In the genomic region with DNA sequence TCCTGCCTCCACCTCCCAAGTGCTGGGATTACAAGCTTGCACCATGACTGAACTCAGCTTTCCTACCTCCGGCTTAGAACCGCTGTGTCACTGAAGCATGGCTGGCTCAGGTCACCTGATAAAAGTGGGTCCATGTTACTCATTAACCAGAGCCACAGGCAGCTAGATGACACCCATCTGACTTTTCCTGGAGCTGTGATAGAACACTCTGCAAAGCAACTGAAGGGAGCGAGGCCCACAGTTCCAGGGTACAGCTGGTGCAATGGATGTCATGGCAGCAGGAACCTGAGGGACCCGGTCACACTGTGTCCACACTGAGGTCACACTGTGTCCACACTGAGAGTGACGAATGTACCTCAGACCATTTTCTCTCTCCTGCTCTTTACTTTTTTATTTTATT, we compare ENCODE assay signal across 19 mouse cellular contexts. TPM values are rescaled to one million over a fixed set of nuclear protein-coding genes. Genes with fewer than 3 reads are reported as not detected.
DNase-seq lines count a peak whose midpoint lies in the region; ATAC-seq and TF ChIP-seq lines count a peak whose summit lies in the region.
"Had no signal": no experiment of that assay in that cellular context is flagged by ENCODE, and none has a peak within 500 bp of the region (broad histone marks: within the 10 kb centered on the region; RNA-seq: fewer than 3 reads in every experiment).

No protein-coding gene starts in this region.

- no peaks in the 10 kb centered on the region for H3K36me3 ChIP-seq in intestine, embryonic 16.5 days (ENCODE audit: control insufficient read depth, insufficient read depth, low read length)
- H3K36me3 ChIP-seq in kidney, embryonic 15.5 days, result no peaks in the 10 kb centered on the region
- no peaks in the 10 kb centered on the region for H3K36me3 ChIP-seq in liver, embryonic 12.5 days
- peaks cover 2% of the 10 kb centered on the region; the same call in 1 of the 2 replicates for H3K36me3 ChIP-seq in small intestine, adult 2 months (ENCODE audit: control insufficient read depth, insufficient read depth, low read length)
- no peaks in the 10 kb centered on the region for H3K36me3 ChIP-seq in forebrain, postnatal 0 days (ENCODE audit: insufficient read depth)
- no peaks in the 10 kb centered on the region for H3K36me3 ChIP-seq in midbrain, embryonic 14.5 days (ENCODE audit: control insufficient read depth, insufficient read depth, low read length)
- H3K36me3 ChIP-seq: midbrain, embryonic 10.5 days had no signal

- intact Hi-C loops in gastrocnemius, postnatal 36 days (cut with DNase I), result no loop called here

- 54% methylated on average over 5 of the region's 5 CpGs for WGBS in intestine, embryonic 16.5 days
- 71% methylated on average over 5 of the region's 5 CpGs for WGBS in kidney, embryonic 15.5 days
- WGBS in liver, embryonic 12.5 days (ENCODE audit: insufficient replicate concordance), result 65% methylated on average over 5 of the region's 5 CpGs
- WGBS in small intestine, adult 2 months, result 33% methylated on average over 5 of the region's 5 CpGs
- 89% methylated on average over 5 of the region's 5 CpGs for WGBS in forebrain, postnatal 0 days
- 91% methylated on average over 5 of the region's 5 CpGs for WGBS in midbrain, embryonic 14.5 days

- no peak overlapping the region for H3K4me2 ChIP-seq in intestine, embryonic 16.5 days (ENCODE audit: low read depth, low read length)
- H3K4me2 ChIP-seq in kidney, embryonic 15.5 days, result no peak overlapping the region
- no peak overlapping the region for H3K4me2 ChIP-seq in liver, embryonic 12.5 days
- H3K4me2 ChIP-seq in forebrain, postnatal 0 days (ENCODE audit: low read depth), result no peak overlapping the region
- H3K4me2 ChIP-seq in midbrain, embryonic 14.5 days (ENCODE audit: low read length), result no peak overlapping the region
- H3K4me2 ChIP-seq: forebrain, embryonic 13.5 days; heart, embryonic 11.5 days had no signal

- TF ChIP-seq CTCF in small intestine, adult 2 months (IDR thresholded peaks at IDR 0.05; ENCODE audit: extremely low read depth, insufficient read length, insufficient replicate concordance, low read depth, low read length), result no peak
- TF ChIP-seq CTCF in forebrain, postnatal 0 days (IDR thresholded peaks at IDR 0.05; ENCODE audit: low read depth), result no peak

- no peak overlapping the region for H3K9ac ChIP-seq in intestine, embryonic 16.5 days (ENCODE audit: low read depth, low read length)
- H3K9ac ChIP-seq in kidney, embryonic 15.5 days, result no peak overlapping the region
- H3K9ac ChIP-seq in liver, embryonic 12.5 days, result no peak overlapping the region
- no peak overlapping the region for H3K9ac ChIP-seq in forebrain, postnatal 0 days
- no peak overlapping the region for H3K9ac ChIP-seq in midbrain, embryonic 14.5 days (replicated peaks; ENCODE audit: low read length)
- H3K9ac ChIP-seq: forebrain, embryonic 13.5 days had no signal

- H3K27ac ChIP-seq in intestine, embryonic 16.5 days (ENCODE audit: low read length), result peak overlapping the region; percentile 33; the same call in 1 of the 2 replicates
- no peak overlapping the region for H3K27ac ChIP-seq in kidney, embryonic 15.5 days
- peak overlapping the region; percentile 68; the same call in 1 of the 2 replicates for H3K27ac ChIP-seq in liver, embryonic 12.5 days
- peak overlapping the region; percentile 4; the same call in 1 of the 2 replicates for H3K27ac ChIP-seq in small intestine, adult 2 months (ENCODE audit: insufficient read depth, low read depth, low read length)
- no peak overlapping the region for H3K27ac ChIP-seq in forebrain, postnatal 0 days (ENCODE audit: low read depth, low read length)
- H3K27ac ChIP-seq in midbrain, embryonic 14.5 days (replicated peaks; ENCODE audit: low read depth, low read length), result no peak overlapping the region
- H3K27ac ChIP-seq: forebrain, embryonic 13.5 days; midbrain, embryonic 10.5 days had no signal

- DNase-seq in forebrain, postnatal 0 days, result no peak
- no peak for DNase-seq in layer of hippocampus, adult 18-20 months (ENCODE audit: low spot score in 2 of 2)
- no peak for DNase-seq in gastrocnemius, postnatal 36 days
- DNase-seq in midbrain, embryonic 14.5 days, result no peak
- DNase-seq: adrenal gland, adult 8-10 months; B cell, adult 2 months; cerebellum, adult 8-10 months; gastrocnemius, postnatal 10 days; heart, postnatal 4 days; right cerebral cortex, postnatal 14 days had no signal

- H3K4me1 ChIP-seq in intestine, embryonic 16.5 days (ENCODE audit: control insufficient read depth, insufficient read depth, low read length), result peaks cover 10% of the 10 kb centered on the region
- peaks cover 10% of the 10 kb centered on the region for H3K4me1 ChIP-seq in kidney, embryonic 15.5 days
- peaks cover 9% of the 10 kb centered on the region; the same call in 1 of the 2 replicates for H3K4me1 ChIP-seq in liver, embryonic 12.5 days
- peaks cover 18% of the 10 kb centered on the region for H3K4me1 ChIP-seq in small intestine, adult 2 months (ENCODE audit: control insufficient read depth, insufficient read depth, insufficient read length, low read length)
- no peaks in the 10 kb centered on the region for H3K4me1 ChIP-seq in forebrain, postnatal 0 days (ENCODE audit: insufficient read depth)
- no peaks in the 10 kb centered on the region for H3K4me1 ChIP-seq in midbrain, embryonic 14.5 days (ENCODE audit: control insufficient read depth, insufficient read depth, low read length)

- TF ChIP-seq POLR2A in small intestine, adult 2 months (IDR thresholded peaks at IDR 0.05; ENCODE audit: low read depth, low read length), result no peak

- no peaks in the 10 kb centered on the region for H3K9me3 ChIP-seq in intestine, embryonic 16.5 days (ENCODE audit: control insufficient read depth, low read length)
- no peaks in the 10 kb centered on the region for H3K9me3 ChIP-seq in kidney, embryonic 15.5 days (replicated peaks)
- H3K9me3 ChIP-seq in liver, embryonic 12.5 days (replicated peaks), result no peaks in the 10 kb centered on the region
- H3K9me3 ChIP-seq in forebrain, postnatal 0 days (ENCODE audit: low read length), result no peaks in the 10 kb centered on the region
- H3K9me3 ChIP-seq in midbrain, embryonic 14.5 days (ENCODE audit: control insufficient read depth, low read length), result no peaks in the 10 kb centered on the region
- H3K9me3 ChIP-seq: forebrain, embryonic 13.5 days; midbrain, embryonic 10.5 days had no signal

- no peaks in the 10 kb centered on the region for H3K27me3 ChIP-seq in intestine, embryonic 16.5 days (replicated peaks; ENCODE audit: control insufficient read depth, insufficient read depth, low read length)
- no peaks in the 10 kb centered on the region for H3K27me3 ChIP-seq in kidney, embryonic 15.5 days
- H3K27me3 ChIP-seq in liver, embryonic 12.5 days (replicated peaks), result peaks cover 4% of the 10 kb centered on the region
- H3K27me3 ChIP-seq in small intestine, adult 2 months (ENCODE audit: control insufficient read depth, insufficient read depth, low read length), result no peaks in the 10 kb centered on the region
- no peaks in the 10 kb centered on the region for H3K27me3 ChIP-seq in forebrain, postnatal 0 days (ENCODE audit: insufficient read depth, low read length)
- H3K27me3 ChIP-seq in midbrain, embryonic 14.5 days (ENCODE audit: control insufficient read depth, insufficient read depth, low read length), result no peaks in the 10 kb centered on the region
- H3K27me3 ChIP-seq: forebrain, embryonic 13.5 days had no signal

- no peak overlapping the region for H3K4me3 ChIP-seq in intestine, embryonic 16.5 days (ENCODE audit: low read length)
- H3K4me3 ChIP-seq in kidney, embryonic 15.5 days (replicated peaks), result no peak overlapping the region
- H3K4me3 ChIP-seq in liver, embryonic 12.5 days, result no peak overlapping the region
- no peak overlapping the region for H3K4me3 ChIP-seq in small intestine, adult 2 months (ENCODE audit: low read depth, low read length)
- no peak overlapping the region for H3K4me3 ChIP-seq in forebrain, postnatal 0 days (ENCODE audit: low read depth, low read length)
- H3K4me3 ChIP-seq in midbrain, embryonic 14.5 days (replicated peaks; ENCODE audit: low read depth, low read length), result no peak overlapping the region
- H3K4me3 ChIP-seq: forebrain, embryonic 13.5 days; midbrain, embryonic 10.5 days had no signal

- ATAC-seq in intestine, embryonic 16.5 days, result peak; percentile 91
- ATAC-seq in kidney, embryonic 15.5 days (replicated peaks; ENCODE audit: low FRiP score), result peak; percentile 64
- ATAC-seq in liver, embryonic 12.5 days, result peak; percentile 85
- no peak for ATAC-seq in forebrain, postnatal 0 days
- no peak for ATAC-seq in midbrain, embryonic 14.5 days (ENCODE audit: low FRiP score, low TSS enrichment)
- ATAC-seq: forebrain, embryonic 13.5 days had no signal

RNA-seq across cellular contexts. Expression of a gene that starts 8.5 kb away (rescaled TPM):
- 16.4 and 19.2 TPM in 2 replicates for polyA plus RNA-seq in intestine, embryonic 16.5 days (2015; fragmentation: Nextera tagmentation; extraction: Ambion mirVana)
- polyA plus RNA-seq in kidney, embryonic 15.5 days (2015; fragmentation: Nextera tagmentation; extraction: Ambion mirVana), result 12.6 and 15.8 TPM in 2 replicates
- 38.4 and 38.5 TPM in 2 replicates for polyA plus RNA-seq in liver, embryonic 12.5 days (2016; fragmentation: Nextera tagmentation; extraction: Ambion mirVana)
- polyA plus RNA-seq in small intestine, adult 2 months (2012; rRNA removed), result 103 and 157 TPM in 2 replicates
- total RNA-seq in forebrain, postnatal 0 days (2014; rRNA removed), result 19.2 and 22.8 TPM in 2 replicates
- 18.6 and 21.3 TPM in 2 replicates for polyA plus RNA-seq in forebrain, postnatal 0 days (2015; fragmentation: Nextera tagmentation; extraction: Ambion mirVana)
- total RNA-seq in layer of hippocampus, adult 18-20 months (2021), result 10 to 100 TPM; 10.2 to 10.3 TPM
- total RNA-seq in gastrocnemius, postnatal 36 days (2021), result 1 to 10 TPM; 4.4 to 5.6 TPM
- 9.8 and 12.4 TPM in 2 replicates for polyA plus RNA-seq in midbrain, embryonic 14.5 days (2014; fragmentation: Nextera tagmentation; extraction: Ambion mirVana)

RNA-seq across cellular contexts. Expression of a gene that starts 8.6 kb away (rescaled TPM):
- polyA plus RNA-seq in intestine, embryonic 16.5 days (2015; fragmentation: Nextera tagmentation; extraction: Ambion mirVana), result 49.1 and 53.1 TPM in 2 replicates
- polyA plus RNA-seq in kidney, embryonic 15.5 days (2015; fragmentation: Nextera tagmentation; extraction: Ambion mirVana), result 42.2 and 43.8 TPM in 2 replicates
- polyA plus RNA-seq in liver, embryonic 12.5 days (2016; fragmentation: Nextera tagmentation; extraction: Ambion mirVana), result 5.9 and 6.7 TPM in 2 replicates
- 45.3 and 54.7 TPM in 2 replicates for polyA plus RNA-seq in small intestine, adult 2 months (2012; rRNA removed)
- 1.7 and 2.3 TPM in 2 replicates for total RNA-seq in forebrain, postnatal 0 days (2014; rRNA removed)
- 1.8 and 2.2 TPM in 2 replicates for polyA plus RNA-seq in forebrain, postnatal 0 days (2015; fragmentation: Nextera tagmentation; extraction: Ambion mirVana)
- total RNA-seq in layer of hippocampus, adult 18-20 months (2021), result 1 to 10 TPM; 3.7 to 5.6 TPM
- total RNA-seq in gastrocnemius, postnatal 36 days (2021), result 1 to 10 TPM; 3.3 to 3.5 TPM
- polyA plus RNA-seq in midbrain, embryonic 14.5 days (2014; fragmentation: Nextera tagmentation; extraction: Ambion mirVana), result 0.23 and 1.1 TPM in 2 replicates

RNA-seq across cellular contexts. Expression of a gene that starts 9.1 kb away (rescaled TPM):
- not detected in 2 replicates for polyA plus RNA-seq in intestine, embryonic 16.5 days (2015; fragmentation: Nextera tagmentation; extraction: Ambion mirVana)
- polyA plus RNA-seq in kidney, embryonic 15.5 days (2015; fragmentation: Nextera tagmentation; extraction: Ambion mirVana), result 0.40 TPM in 1 of 2 replicates, not detected in the other
- polyA plus RNA-seq in liver, embryonic 12.5 days (2016; fragmentation: Nextera tagmentation; extraction: Ambion mirVana), result 0.19 TPM in 1 of 2 replicates, not detected in the other
- not detected in 2 replicates for polyA plus RNA-seq in small intestine, adult 2 months (2012; rRNA removed)
- not detected in 2 replicates for total RNA-seq in forebrain, postnatal 0 days (2014; rRNA removed)
- not detected in 2 replicates for polyA plus RNA-seq in forebrain, postnatal 0 days (2015; fragmentation: Nextera tagmentation; extraction: Ambion mirVana)
- not detected for total RNA-seq in layer of hippocampus, adult 18-20 months (2021)
- not detected for total RNA-seq in gastrocnemius, postnatal 36 days (2021)
- not detected in 2 replicates for polyA plus RNA-seq in midbrain, embryonic 14.5 days (2014; fragmentation: Nextera tagmentation; extraction: Ambion mirVana)
- total RNA-seq: adrenal gland, adult 8-10 months; ES-E14; gastrocnemius, postnatal 10 days; heart, postnatal 4 days; left cerebral cortex, adult 8-10 months had no signal
- polyA plus RNA-seq: forebrain, embryonic 13.5 days; heart, embryonic 11.5 days; midbrain, embryonic 10.5 days had no signal

RNA-seq across cellular contexts. Expression of a gene that starts 16.6 kb away (rescaled TPM):
- polyA plus RNA-seq in intestine, embryonic 16.5 days (2015; fragmentation: Nextera tagmentation; extraction: Ambion mirVana), result 82.0 and 92.1 TPM in 2 replicates
- 81.8 and 84.2 TPM in 2 replicates for polyA plus RNA-seq in kidney, embryonic 15.5 days (2015; fragmentation: Nextera tagmentation; extraction: Ambion mirVana)
- 163 and 171 TPM in 2 replicates for polyA plus RNA-seq in liver, embryonic 12.5 days (2016; fragmentation: Nextera tagmentation; extraction: Ambion mirVana)
- polyA plus RNA-seq in small intestine, adult 2 months (2012; rRNA removed), result 47.3 and 67.8 TPM in 2 replicates
- total RNA-seq in forebrain, postnatal 0 days (2014; rRNA removed), result 33.3 and 39.7 TPM in 2 replicates
- polyA plus RNA-seq in forebrain, postnatal 0 days (2015; fragmentation: Nextera tagmentation; extraction: Ambion mirVana), result 78.2 and 79.4 TPM in 2 replicates
- 10 to 100 TPM; 50.6 to 58.3 TPM for total RNA-seq in layer of hippocampus, adult 18-20 months (2021)
- total RNA-seq in gastrocnemius, postnatal 36 days (2021), result 10 to 100 TPM; 28.5 to 41.7 TPM
- 75.9 and 94.5 TPM in 2 replicates for polyA plus RNA-seq in midbrain, embryonic 14.5 days (2014; fragmentation: Nextera tagmentation; extraction: Ambion mirVana)

RNA-seq across cellular contexts. Expression of a gene that starts 25.7 kb away (rescaled TPM):
- polyA plus RNA-seq in intestine, embryonic 16.5 days (2015; fragmentation: Nextera tagmentation; extraction: Ambion mirVana), result 26.4 and 27.1 TPM in 2 replicates
- 35.1 and 37.8 TPM in 2 replicates for polyA plus RNA-seq in kidney, embryonic 15.5 days (2015; fragmentation: Nextera tagmentation; extraction: Ambion mirVana)
- 23.7 and 24.4 TPM in 2 replicates for polyA plus RNA-seq in liver, embryonic 12.5 days (2016; fragmentation: Nextera tagmentation; extraction: Ambion mirVana)
- polyA plus RNA-seq in small intestine, adult 2 months (2012; rRNA removed), result 25.0 and 39.0 TPM in 2 replicates
- 67.0 and 85.5 TPM in 2 replicates for total RNA-seq in forebrain, postnatal 0 days (2014; rRNA removed)
- 19.8 and 28.0 TPM in 2 replicates for polyA plus RNA-seq in forebrain, postnatal 0 days (2015; fragmentation: Nextera tagmentation; extraction: Ambion mirVana)
- total RNA-seq in layer of hippocampus, adult 18-20 months (2021), result 10 to 100 TPM; 56.4 to 66.3 TPM
- 1 to 10 TPM; 7.3 to 8.7 TPM for total RNA-seq in gastrocnemius, postnatal 36 days (2021)
- 47.2 and 54.5 TPM in 2 replicates for polyA plus RNA-seq in midbrain, embryonic 14.5 days (2014; fragmentation: Nextera tagmentation; extraction: Ambion mirVana)

Comparison
In these comparisons a context has a peak if more than half of its experiments do, and no peak if none do; other contexts are left out.
1. ATAC-seq: peak in intestine, embryonic 16.5 days (single experiment), kidney, embryonic 15.5 days (single experiment) and liver, embryonic 12.5 days (single experiment); none in forebrain, postnatal 0 days (single experiment) and midbrain, embryonic 14.5 days (single experiment).
2. H3K27ac ChIP-seq: peak in intestine, embryonic 16.5 days (single experiment), liver, embryonic 12.5 days (single experiment) and small intestine, adult 2 months (single experiment); none in kidney, embryonic 15.5 days (single experiment), forebrain, postnatal 0 days (single experiment) and midbrain, embryonic 14.5 days (single experiment).